Mouse (Mus musculus): Measurements from ENCODE around the gene Taok1.

- TF ChIP-seq CTCF (IDR thresholded peaks at IDR 0.05; ENCODE audit: insufficient read depth, low read length) (no peak), POLR2A (IDR thresholded peaks at IDR 0.05; ENCODE audit: borderline replicate concordance, extremely low read depth, low read depth, low read length) (no peak)
These were observed 112.1 kb downstream of the Taok1 start for GRCm38 (mm10) chr11:77495507-77495906.
